Mouse (Mus musculus) layer of hippocampus, adult 6 months (tissue): ENCODE results near the gene Espnl. TPM values are rescaled to one million over a fixed set of nuclear protein-coding genes. Genes with fewer than 3 reads are reported as not detected.

Experiments
- long read RNA-seq, 2 experiments: library from polyadenylated mRNA; unstranded; transcript quantifications; one replicate each; pipeline ENCODE4 v2.0.0; 2019 to 2020
- polyA plus RNA-seq: library from polyadenylated mRNA; unstranded; fragments of <200 nt; fragmentation: Nextera tagmentation; gene quantifications from 2 replicates; pipeline ENCODE4 v1.2.3, GENCODE M21; 2021

The Espnl gene
- polyA plus RNA-seq: 0.03 TPM in 1 of 2 replicates, not detected in the other
- long read RNA-seq, experiment 1: 0 reads
- long read RNA-seq, experiment 2, partial matches to known transcripts: 0 of 1 reads
- long read RNA-seq, experiment 2, other reads (novel, unspliced or antisense): 1 of 1 reads

GRCm38 (mm10) chr1:91321760-91322438 is at the start of gene Espnl:
TSS of gene Espnl (plus strand) at chr1:91322075.

GRCm38 (mm10) chr1:91297799-91298744 is 23.8 kb upstream of the Espnl start, which contains the start of gene Scly:
TSS of gene Scly (plus strand) at chr1:91298338.

GRCm38 (mm10) chr1:91350841-91351240 is 29.0 kb downstream of the Espnl start, which contains the start of gene Klhl30:
TSS of gene Klhl30 (plus strand) at chr1:91351016.

GRCm38 (mm10) chr1:91366215-91367108 is 44.6 kb downstream of the Espnl start, which contains the start of gene Erfe:
TSS of gene Erfe (plus strand) at chr1:91366430.

Other genes with a start within 250 kb of the Espnl start
- not detected in 2 replicates for gene Rbm44, start 177.0 kb upstream of the Espnl start, polyA plus RNA-seq
- 137 and 149 TPM in 2 replicates for gene Ramp1, start 142.3 kb upstream of the Espnl start, polyA plus RNA-seq
- gene Ube2f, start 71.8 kb upstream of the Espnl start, polyA plus RNA-seq: 57.7 and 59.6 TPM in 2 replicates
- gene Scly, start 23.7 kb upstream of the Espnl start, polyA plus RNA-seq: 5.5 TPM in 2 replicates
- not detected in 2 replicates for gene Klhl30, start 28.9 kb downstream of the Espnl start, polyA plus RNA-seq
- not detected in 2 replicates for gene Erfe, start 44.4 kb downstream of the Espnl start, polyA plus RNA-seq
- gene Ilkap, start 76.7 kb downstream of the Espnl start, polyA plus RNA-seq: 64.9 and 65.4 TPM in 2 replicates
- gene Hes6, start 92.0 kb downstream of the Espnl start, polyA plus RNA-seq: 22.0 and 23.1 TPM in 2 replicates
- 4.3 and 5.6 TPM in 2 replicates for gene Per2, start 137.2 kb downstream of the Espnl start, polyA plus RNA-seq
- 1.6 and 2.1 TPM in 2 replicates for gene Traf3ip1, start 172.6 kb downstream of the Espnl start, polyA plus RNA-seq
- 4.2 and 7.7 TPM in 2 replicates for gene Asb1, start 218.5 kb downstream of the Espnl start, polyA plus RNA-seq